Mouse (Mus musculus): ENCODE results near the gene C1qtnf7.
A peak's percentile ranks its signal among the peaks of the same experiment; 100 is the strongest.

The C1qtnf7 gene

DNA sequence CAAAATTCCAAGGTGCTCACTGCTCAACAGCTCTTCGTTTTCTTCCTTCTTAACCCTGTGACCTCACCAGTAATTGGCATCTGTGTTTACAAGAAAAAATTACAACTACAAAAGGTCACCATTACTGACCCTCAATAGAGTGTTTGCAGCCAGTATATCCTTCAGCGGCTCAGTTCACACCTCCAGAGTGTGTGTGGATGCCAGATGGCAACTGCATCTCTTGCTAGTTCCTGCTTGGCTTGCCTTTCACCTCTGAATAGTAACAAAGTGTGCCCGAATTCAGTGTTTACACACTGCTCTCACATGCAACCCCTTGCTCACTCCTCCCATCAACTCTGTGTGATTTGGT lies 23.8 kb downstream of the C1qtnf7 start:
- no peak for DNase-seq (ENCODE audit: low read depth, low spot score)

DNA sequence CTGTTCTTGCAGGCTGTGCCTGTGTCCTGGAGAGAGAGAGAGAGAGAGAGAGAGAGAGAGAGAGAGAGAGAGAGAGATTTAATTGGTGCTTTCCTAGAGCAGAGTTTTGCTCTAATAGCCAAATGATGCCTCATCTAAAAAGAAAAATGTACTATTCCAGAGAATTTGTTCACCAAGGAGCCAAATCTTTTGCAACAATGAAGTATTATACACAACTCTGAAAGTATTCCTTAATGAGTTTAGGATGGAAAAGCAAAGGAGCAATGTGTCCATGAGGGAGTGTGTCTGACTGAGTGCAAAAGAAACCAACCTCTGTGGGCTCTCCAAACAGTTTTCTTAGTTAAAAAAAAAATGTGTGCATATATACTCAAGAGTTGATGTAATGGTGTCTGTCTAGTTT lies 24.5 kb downstream of the C1qtnf7 start:
- DNase-seq (ENCODE audit: low read depth, low spot score): no peak

DNA sequence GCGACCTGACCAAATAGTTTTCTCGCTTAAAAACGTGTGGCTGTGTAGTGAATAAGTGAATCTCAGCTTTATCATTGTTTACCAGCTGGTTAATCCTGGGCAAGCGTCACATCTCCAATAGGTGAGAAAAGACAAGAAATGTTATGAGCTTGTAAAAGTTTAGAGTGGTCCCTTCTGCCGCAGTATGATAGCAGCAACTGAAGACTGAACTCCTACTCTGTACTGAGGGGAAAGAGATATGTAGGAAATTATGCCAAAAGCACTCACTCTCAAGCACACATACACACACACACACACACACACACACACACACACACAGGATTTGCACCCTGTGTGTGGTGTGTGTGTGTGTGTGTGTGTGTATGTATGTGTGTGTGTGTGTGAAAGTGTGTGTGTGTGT lies 26.2 kb downstream of the C1qtnf7 start:
- DNase-seq (ENCODE audit: low read depth, low spot score): no peak

DNA sequence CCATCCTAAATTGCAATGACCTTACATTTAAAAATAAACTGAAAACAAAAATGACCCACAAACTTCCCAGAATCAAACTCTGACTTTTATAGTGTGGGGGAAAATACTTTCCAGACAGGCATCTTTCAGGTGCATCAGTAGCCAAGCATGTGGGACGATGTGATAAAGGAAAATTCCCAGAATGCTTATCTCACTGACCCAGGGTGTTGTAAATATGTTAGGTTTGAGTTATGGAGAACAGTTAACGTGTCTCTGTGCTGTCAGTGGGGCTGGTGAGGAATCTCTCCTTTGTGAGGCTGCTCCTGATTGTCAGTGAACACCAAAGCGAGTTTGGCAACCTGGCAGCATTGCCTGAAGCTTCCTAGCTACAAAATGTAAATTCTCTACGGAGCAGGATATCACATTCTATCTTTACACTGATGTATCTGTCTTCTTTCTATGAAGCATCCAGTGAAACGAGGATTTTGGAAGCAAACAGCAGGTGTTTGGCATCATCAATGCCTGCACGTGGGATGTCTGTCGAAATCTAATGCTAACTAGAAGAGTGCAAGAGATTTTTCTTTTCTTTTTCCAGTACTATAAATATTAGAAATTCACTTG lies 27.0 kb downstream of the C1qtnf7 start:
- DNase-seq (ENCODE audit: low read depth, low spot score): no peak

DNA sequence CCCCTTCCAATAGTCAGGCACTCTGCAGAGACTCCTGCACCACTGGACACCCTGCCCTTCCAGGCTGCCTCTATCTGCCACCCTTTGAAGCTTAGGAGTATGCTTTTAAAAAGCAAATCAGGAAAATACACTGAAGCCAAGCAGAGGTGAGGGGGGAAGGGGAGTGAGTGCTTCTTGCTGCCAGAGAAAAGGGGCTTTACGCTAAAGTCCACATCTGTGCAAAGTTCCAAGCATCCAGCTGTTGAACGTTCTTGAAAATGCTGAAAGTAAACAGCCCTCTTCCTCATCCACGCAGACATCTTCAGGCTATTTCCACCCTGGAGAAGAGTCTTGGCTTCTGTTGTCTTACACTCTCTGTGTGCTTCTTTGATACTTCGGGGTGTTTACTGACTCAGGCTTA lies 34.6 kb downstream of the C1qtnf7 start:
- no peak for DNase-seq (ENCODE audit: low read depth, low spot score)

DNA sequence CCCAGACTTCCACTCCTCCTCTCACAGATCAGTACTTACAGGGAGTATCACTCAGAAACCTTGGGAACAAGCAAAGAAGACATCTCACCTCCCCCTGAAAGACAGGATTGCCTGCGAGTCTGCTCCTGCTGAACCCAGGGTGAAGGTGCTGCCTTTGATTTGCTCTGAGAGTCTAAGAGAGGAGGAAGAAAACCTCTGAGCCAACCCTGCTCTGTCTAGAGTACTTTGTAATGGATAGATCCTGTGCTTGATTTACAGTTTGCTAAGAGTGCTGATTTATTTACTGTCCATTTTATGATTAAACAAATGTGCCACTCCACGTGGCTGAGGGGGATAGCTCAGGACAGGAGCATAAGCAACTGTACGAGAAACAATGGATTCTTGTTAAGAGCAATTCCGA lies 35.1 kb downstream of the C1qtnf7 start:
- no peak for DNase-seq (ENCODE audit: low read depth, low spot score)

DNA sequence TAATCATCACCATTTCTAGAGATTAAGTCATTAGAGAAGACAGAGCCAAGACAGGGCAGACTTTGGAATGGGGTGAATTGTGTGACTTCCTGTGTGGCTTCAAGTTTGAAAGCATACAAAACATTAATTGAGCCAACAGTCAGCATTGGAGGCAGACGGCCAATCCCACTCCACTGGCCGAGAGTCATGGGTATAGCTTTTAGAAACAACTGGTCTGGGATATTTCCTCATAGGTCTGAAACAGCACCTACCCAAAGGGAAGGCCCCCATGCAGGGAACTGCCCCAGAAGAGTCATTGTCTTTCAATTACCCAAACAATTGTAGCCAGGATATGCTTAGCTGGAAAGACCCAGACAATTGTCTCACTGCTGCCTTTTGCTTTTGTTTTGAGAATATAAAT lies 39.5 kb downstream of the C1qtnf7 start:
- no peak for DNase-seq (ENCODE audit: low read depth, low spot score)

DNA sequence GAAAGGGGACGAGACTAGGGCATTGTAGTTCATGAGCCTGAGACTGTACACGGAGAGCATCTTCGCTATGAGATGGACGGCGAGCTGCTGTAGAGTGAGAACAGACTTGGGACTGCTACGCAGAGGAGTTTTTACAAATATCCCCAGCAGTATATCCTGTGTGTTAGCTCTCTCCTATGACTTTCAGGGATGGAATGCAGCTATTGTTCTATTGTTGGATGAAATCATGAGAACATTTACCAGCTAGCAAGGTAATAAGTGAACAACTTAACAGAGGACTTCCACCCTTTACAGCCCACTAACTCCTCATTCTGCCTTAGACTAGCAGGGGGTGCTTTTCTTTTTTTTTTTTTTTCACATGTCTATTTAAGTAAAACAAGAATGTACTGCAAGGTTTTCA lies 40.1 kb downstream of the C1qtnf7 start:
- no peak for DNase-seq (ENCODE audit: low read depth, low spot score)

DNA sequence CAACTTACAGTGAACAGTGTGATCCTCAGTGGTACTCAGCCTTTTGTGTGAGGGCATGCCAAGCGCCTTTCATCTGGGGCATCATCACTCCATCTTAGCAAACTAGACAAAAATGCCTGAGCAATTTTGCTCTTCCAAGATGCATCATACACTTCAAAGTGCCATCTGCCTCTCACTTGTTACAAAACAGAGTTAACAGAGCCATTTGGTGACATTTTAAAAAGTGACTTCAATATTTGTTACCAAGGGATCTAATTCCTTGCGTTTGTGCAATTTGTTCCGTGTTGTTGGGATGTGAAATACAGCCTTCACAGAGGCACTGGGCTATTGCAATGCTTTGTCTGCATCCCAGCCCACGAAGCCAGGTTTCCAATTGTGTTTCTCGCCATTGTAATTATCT lies 42.1 kb downstream of the C1qtnf7 start:
- DNase-seq (ENCODE audit: low read depth, low spot score): no peak

DNA sequence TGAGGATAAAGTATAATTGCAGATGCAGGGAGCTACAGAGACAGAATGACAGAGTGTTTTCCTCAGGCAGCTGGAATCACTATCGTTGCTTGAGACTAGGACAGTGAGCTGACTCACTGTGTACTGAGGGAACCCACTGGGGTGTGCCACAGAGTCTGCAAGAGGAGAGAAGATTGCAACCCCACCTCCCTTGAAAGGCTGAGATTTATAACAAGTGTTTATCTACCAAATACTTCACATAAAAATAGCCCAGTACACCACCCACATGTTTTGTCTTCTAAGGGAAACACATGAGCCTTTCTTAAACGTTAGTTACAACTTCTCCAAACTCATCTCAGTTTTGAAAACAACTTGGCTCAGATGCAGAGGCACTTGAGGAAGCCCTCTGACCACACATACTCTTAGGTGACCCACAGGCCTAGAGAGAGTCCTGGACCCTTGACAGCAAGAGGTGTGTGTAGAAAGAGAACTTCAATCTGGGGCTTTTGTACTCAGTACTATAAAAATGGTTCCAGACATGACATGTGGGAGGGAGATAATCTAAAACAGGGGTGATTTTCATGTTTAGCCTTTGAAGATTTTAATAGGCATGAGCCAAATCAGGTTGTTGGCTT lies 46.4 kb downstream of the C1qtnf7 start:
- no peak for DNase-seq (ENCODE audit: low read depth, low spot score)

DNA sequence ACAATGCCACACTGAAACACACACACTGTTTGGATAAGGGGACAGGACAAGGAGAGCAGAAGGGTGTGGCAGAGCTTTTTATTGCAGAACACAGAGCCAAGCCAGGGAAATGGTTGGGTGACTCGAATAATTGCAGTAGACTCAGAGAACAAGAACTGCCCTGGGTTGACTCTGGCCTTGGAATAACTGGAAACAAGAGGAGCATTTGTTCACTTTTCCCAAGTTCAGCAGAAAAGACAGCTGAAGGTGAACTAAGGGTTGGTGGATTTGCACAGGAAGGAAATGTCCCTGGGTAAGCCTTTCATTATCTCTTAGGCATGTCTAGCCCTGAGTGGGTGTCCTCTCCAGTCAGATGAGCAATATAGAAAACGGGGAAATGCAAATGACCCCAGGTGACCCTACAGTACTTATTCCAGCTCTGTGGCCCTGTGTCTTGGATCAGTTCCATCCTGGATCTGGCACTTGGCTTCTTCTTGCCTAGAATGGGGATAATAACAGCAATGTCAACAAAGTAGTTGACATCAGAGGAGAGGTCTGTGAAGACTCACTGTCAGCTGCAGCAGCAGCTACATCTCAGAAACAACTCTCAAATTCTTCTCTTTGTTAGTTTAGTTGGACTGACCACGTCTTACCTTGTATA lies 54.5 kb downstream of the C1qtnf7 start:
- DNase-seq (ENCODE audit: low read depth, low spot score): no peak

DNA sequence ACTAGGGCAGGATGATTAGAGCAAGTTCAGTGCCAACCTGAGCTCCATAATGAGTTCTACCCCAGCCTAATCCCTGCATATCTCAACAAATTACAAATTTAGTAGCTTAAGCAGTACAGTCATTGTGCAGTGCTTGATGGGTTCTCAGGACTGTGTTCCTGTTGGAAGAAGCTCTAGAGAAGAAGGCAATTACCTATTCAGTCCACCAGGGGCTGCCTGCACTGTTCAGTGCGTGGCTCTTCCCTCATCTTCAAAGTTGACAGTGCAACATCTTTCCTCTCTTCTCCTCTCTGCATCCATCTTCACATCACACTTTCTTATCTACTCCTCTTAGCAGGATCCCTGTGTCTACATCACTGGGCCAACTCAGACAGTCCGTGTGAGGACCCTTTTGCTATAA lies 67.5 kb downstream of the C1qtnf7 start:
- DNase-seq (ENCODE audit: low read depth, low spot score): peak; percentile 7

DNA sequence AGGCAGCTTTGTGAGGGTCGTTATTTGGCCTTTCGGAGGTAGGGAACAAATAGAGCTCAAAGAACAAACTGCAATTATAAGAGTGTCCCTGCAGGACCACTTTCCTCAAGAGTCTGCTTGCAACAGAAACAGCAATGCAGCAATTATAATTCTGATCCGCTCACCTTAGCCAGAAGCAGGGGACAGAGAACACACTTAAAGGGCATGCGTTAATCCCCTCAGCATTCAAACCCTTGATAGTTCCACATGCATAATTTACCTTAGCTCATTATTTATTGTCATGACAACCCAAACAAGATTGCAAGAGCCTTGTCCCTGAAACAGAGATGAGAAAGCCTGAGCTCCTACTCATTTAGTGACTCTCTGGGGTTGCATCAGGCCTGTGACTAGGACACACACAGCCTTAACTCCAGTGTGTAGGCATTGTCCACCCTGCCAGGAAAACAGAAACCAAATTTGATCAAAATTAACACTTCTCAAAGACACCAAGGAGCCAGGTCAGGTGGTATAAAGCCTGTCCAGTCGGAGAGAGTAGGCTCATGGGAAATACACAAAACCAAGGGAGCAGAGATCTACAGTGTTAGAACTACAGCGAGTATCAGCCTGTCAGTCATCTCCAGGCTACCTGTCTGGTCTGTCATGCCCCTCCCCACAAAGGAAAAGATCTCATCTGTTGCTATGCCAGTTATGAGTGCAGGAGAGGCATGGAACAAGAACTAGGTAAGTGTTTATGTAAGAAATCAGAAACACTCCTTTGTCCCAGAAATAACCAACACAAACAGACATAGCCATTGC lies 68.2 kb downstream of the C1qtnf7 start:
- DNase-seq (ENCODE audit: low read depth, low spot score): no peak

DNA sequence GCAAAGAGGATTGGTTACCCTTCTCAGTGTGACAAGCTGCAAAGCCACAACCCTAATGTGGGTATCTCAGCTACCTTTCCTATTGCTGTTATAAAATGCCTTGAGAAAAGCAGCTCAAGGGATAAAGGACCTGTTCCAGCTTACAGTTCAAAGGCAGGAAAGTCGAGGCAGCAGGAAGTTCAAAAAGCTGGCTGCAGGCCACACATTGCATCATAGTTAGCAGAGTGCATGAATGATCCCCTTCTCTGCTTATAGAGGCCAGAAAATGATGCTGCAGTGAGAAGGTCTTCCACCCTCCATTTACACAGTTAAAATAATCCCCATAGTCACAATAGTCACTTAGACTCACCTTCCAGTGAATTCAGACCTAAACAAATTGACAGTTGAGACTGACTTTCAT lies 69.1 kb downstream of the C1qtnf7 start:
- DNase-seq (ENCODE audit: low read depth, low spot score): no peak

DNA sequence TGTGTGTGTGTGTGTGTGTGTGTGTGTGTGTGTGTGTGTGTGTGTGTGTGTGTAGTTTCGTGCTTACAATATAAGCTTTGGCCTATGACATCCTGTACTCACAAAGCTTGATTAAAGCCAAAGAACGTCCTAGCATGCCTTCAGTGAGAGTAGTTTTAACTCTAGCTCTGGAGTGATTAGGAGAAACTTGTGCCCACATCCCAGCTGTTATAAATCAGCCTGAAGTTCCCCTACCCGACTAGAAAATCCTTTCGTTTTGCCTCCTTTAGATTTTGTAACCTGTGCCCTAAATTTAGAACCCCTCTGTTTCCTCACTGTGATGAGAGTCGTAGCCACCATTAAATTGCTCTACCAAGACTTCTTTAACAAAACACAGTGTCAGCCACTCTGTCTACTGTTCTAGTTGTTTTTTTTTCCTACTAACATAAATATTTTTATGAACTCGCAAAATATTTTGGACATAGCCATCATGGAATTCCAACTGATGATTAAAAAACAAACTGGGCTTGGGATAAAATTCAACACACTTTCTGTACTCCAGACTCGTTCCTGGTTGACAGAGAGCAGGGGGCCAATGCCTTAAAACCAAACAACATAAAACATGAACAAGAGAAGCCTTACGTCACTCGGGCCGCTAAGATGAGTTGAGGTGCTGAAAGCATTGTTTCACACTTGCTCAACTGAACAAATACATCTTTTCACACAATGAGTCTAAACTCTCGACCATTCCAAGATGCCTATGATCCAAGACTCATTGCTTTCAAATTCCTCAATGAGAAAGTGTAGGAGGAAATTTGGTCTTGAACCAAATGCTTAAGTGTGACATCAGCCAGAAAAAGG lies 70.3 kb downstream of the C1qtnf7 start:
- DNase-seq (ENCODE audit: low read depth, low spot score): no peak

DNA sequence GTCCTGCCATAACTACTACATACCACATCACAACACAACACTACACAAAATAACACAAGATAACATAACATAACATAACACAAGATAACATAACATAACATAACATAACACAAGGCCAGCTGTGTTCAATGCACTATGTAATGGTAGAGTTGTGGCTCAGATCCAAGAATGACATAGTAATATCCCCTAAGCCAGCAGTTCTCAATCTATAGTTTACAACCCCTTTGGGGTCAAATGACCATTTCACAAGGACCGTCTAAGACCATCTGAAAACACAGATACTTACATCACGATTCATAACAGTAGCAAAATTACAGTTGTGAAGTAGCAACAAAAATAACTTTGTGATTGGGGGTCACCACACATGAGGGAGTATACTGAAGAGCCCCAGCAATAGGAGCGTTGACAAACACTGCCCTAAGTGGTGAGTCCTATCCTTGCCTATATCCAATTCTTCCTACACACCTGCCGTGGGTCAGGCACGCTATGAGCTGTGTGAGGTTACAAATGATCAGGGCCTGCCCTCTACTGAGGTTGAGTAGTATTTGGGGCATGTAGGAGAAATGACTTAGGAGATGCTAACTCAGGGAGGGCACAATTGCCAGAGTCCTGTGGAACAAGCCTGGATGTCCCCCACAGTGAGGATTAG lies 73.6 kb downstream of the C1qtnf7 start:
- DNase-seq (ENCODE audit: low read depth, low spot score): no peak

DNA sequence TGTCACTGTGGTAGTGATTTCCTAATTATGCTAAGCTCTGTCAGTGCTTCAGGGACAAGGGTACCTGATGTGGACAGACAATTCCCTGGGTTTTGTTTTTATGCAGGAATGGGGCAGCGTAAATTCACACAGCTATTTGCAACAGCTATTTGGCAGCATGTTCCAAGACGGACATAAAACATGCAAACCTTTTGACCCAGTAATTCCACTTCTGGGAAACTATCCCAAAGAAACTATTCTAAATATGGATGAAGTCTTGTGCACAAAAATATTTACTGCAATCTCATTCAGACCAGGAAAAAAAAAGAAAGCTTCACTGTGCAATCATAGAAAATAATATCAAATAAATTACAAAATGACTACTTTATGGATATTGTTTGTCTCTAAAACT lies 74.1 kb downstream of the C1qtnf7 start:
- no peak for DNase-seq (ENCODE audit: low read depth, low spot score)

DNA sequence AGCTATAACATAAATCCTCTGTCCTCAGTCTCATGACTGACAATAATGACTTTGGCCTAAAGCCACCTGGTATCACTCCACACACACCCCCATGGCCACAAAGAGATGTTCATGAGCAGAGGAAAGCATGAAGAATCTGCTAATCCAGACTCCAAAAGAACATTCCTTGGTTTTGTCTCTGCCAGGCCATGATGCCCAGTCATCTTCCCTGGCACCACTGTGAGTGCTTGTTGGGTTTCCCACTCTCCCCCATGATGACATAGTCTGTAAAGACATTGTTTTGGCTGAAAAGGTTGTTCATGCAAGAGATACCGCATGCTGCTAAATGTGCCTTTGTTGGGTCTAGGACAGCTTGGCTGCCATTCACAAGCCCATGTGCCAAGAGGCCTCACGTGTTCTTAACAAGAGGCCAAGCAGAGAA lies 75.0 kb downstream of the C1qtnf7 start:
- no peak for DNase-seq (ENCODE audit: low read depth, low spot score)

DNA sequence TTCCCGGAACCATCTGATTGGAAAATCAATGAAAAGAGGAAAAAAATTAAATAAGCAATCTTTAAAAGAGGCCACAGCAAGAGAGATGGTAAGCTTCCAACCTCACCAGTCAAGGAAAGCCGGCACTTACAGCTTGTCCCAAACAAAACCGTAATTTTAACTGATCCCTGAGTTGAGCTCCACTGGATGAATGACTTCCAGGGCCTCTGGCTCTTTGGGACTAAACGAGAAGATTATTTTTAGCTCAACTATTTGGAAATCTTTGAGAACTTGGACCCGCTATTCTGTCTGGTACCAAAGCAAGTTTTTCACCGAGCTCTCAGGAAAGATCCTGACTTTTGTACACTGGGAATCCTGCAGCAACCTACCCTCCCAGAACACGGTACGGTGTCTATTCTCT lies 86.3 kb downstream of the C1qtnf7 start:
- no peak for DNase-seq (ENCODE audit: low read depth, low spot score)

DNA sequence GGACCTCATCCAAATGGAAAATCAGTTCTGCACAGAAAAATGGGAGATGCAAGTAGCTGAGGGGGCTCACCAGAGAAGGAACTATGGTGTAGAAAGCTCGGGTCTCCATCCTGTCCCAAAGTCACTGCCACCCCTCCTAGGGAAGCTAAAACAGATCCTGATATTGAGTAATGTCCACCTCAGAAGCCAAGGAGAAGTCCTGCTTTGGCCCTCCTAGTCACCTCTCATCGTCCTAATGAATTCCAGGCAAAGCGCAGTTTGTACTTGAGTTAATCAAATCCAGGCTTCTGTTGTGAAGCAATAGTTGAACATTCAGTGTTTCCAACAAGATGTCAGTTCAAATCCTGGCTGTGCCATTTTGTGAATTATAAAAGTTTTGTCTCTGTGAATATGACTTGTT lies 87.2 kb downstream of the C1qtnf7 start:
- DNase-seq (ENCODE audit: low read depth, low spot score): no peak

DNA sequence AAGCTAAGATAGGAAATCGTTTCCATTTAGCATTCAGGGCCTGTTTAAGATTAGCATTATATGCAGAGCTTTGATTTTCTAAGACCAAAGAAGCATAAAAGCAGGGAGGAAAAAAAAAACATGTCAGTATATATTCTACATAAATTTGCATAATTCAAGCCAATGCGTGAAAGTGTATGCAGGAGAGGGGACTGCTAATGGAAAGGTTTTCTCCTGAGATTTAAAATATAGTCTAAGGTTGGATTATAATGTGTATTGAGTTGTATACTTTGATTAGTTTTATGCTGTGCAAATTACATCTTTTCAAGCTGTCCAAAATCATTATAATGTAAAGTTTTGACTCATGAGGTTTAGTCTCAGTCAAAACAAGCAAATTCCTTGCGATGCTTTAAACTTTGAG lies 88.2 kb downstream of the C1qtnf7 start:
- no peak for DNase-seq (ENCODE audit: low read depth, low spot score)

Measured in CD4-positive, CD25-positive, alpha-beta regulatory T cell, adult 2 months (primary cell).